In the genomic region with DNA sequence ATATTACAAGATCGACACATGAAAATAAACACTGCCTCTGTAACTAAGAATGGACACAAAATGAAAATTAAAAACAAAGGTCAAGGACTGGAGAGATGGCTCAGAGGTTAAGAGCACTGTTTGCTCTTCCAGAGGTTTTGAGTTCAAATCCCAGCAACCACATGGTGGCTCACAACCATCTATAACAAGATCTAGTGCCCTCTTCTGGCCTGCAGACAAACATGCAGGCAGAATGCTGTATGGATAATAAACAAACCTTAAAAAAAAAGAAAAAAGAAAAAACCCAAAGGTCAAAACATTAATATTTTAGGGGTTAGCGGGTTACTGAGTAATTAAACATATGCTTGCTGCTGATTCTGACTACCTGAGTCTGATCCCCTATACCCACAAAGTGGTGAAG, we compare ENCODE assay signal across 9 mouse cellular contexts.
"Had no signal": no experiment of that assay in that cellular context is flagged by ENCODE, and none has a peak within 500 bp of the region (broad histone marks: within the 10 kb centered on the region; RNA-seq: fewer than 3 reads in every experiment).

No protein-coding gene starts in this region.

- H3K4me1 ChIP-seq: kidney, embryonic 15.5 days; limb, embryonic 10.5 days; lung, embryonic 15.5 days; midbrain, embryonic 13.5 days had no signal

- H3K9me3 ChIP-seq: kidney, embryonic 15.5 days; limb, embryonic 10.5 days; lung, embryonic 15.5 days; midbrain, embryonic 13.5 days had no signal

- DNase-seq: kidney, adult 11 months; kidney, postnatal 25 days; right cerebral cortex, postnatal 25 days; thymus, postnatal 4 days had no signal

- H3K36me3 ChIP-seq: kidney, embryonic 15.5 days; limb, embryonic 10.5 days; lung, embryonic 15.5 days; midbrain, embryonic 13.5 days had no signal

- H3K4me3 ChIP-seq: kidney, embryonic 15.5 days; limb, embryonic 10.5 days; lung, embryonic 15.5 days; midbrain, embryonic 13.5 days had no signal

- H3K27me3 ChIP-seq: kidney, embryonic 15.5 days; lung, embryonic 15.5 days; midbrain, embryonic 13.5 days had no signal

- ATAC-seq: midbrain, embryonic 13.5 days had no signal

- H3K9ac ChIP-seq: kidney, embryonic 15.5 days; lung, embryonic 15.5 days; midbrain, embryonic 13.5 days had no signal

- H3K4me2 ChIP-seq: kidney, embryonic 15.5 days; liver, embryonic 11.5 days; lung, embryonic 15.5 days; midbrain, embryonic 13.5 days had no signal

- H3K27ac ChIP-seq: kidney, embryonic 15.5 days; limb, embryonic 10.5 days; lung, embryonic 15.5 days; midbrain, embryonic 13.5 days had no signal
